Mouse (Mus musculus) kidney, postnatal 0 days (tissue): ENCODE data around the gene F2. TPM values are rescaled to one million over a fixed set of nuclear protein-coding genes. Genes with fewer than 3 reads are reported as not detected.
A peak's percentile ranks its signal among the peaks of the same experiment; 100 is the strongest.

Source experiments
- ATAC-seq: fragments of 200-750 bp; cut with Nextera tagmentation; replicated peaks from 2 replicates; pipeline ENCODE4 v1.8.0; 2017; ENCODE audit warnings: low read depth, moderate number of reproducible peaks, moderate TSS enrichment, moderate library complexity; ENCODE audit not compliant: low FRiP score
- DNase-seq: peaks from one replicate; pipeline ENCODE4 v3.0.0-alpha.2; 2016; ENCODE audit warnings: low spot score
- H3K27ac ChIP-seq: fragments of 300-500 bp; sonication (generic); 2 replicates; pipeline ENCODE4 v1.5.1; 2014; ENCODE audit warnings: mild to moderate bottlenecking
- H3K27me3 ChIP-seq: fragments of 300-500 bp; sonication (generic); 2 replicates; pipeline ENCODE4 v1.6.1; 2014; ENCODE audit warnings: low read length, mixed read lengths; ENCODE audit not compliant: insufficient read depth
- H3K36me3 ChIP-seq: fragments of 300-500 bp; sonication (generic); 2 replicates; pipeline ENCODE4 v1.6.1; 2014; ENCODE audit warnings: low read length, mixed read lengths; ENCODE audit not compliant: insufficient read depth
- H3K4me1 ChIP-seq: fragments of 300-500 bp; sonication (generic); replicated peaks from 2 replicates; pipeline ENCODE4 v1.6.1; 2014; ENCODE audit warnings: antibody characterized with exemption, low read length, mixed read lengths; ENCODE audit not compliant: insufficient read depth
- H3K4me2 ChIP-seq: fragments of 300-500 bp; sonication (generic); 2 replicates; pipeline ENCODE4 v1.6.1; 2014; ENCODE audit warnings: mild to moderate bottlenecking, low read length, moderate library complexity, mixed read lengths
- H3K4me3 ChIP-seq: fragments of 300-500 bp; sonication (generic); replicated peaks from 2 replicates; pipeline ENCODE4 v1.5.1; 2014; ENCODE audit warnings: low read depth, low read length
- H3K9ac ChIP-seq: fragments of 300-500 bp; sonication (generic); 2 replicates; pipeline ENCODE4 v1.6.1; 2014; ENCODE audit warnings: low read depth, low read length
- H3K9me3 ChIP-seq: fragments of 300-500 bp; sonication (generic); replicated peaks from 2 replicates; pipeline ENCODE4 v1.6.1; 2016; ENCODE audit warnings: low read length, inconsistent platforms, mixed read lengths
- CTCF ChIP-seq: IDR thresholded peaks from 2 replicates; pipeline ENCODE4 v1.5.1; 2016; ENCODE audit warnings: antibody characterized with exemption, low read depth, mild to moderate bottlenecking, moderate library complexity
- WGBS: fragments of 180-500 bp; shearing (Covaris S2); extraction: QIAGEN DNeasy Blood & Tissue Kit; methylation state at CpG from one replicate; pipeline ENCODE4 v1.1.7; 2014; 5-methylcytosine and 5-hydroxymethylcytosine counted together
- polyA plus RNA-seq: library from polyadenylated mRNA; unstranded; fragments of >200 nt; fragmentation: Nextera tagmentation; extraction: Ambion mirVana; gene quantifications from 2 replicates; pipeline ENCODE4 v1.2.1, GENCODE M21; 2015

F2 gene
- polyA plus RNA-seq, 1 experiment from 2014 or later: 0.05 TPM

DNA sequence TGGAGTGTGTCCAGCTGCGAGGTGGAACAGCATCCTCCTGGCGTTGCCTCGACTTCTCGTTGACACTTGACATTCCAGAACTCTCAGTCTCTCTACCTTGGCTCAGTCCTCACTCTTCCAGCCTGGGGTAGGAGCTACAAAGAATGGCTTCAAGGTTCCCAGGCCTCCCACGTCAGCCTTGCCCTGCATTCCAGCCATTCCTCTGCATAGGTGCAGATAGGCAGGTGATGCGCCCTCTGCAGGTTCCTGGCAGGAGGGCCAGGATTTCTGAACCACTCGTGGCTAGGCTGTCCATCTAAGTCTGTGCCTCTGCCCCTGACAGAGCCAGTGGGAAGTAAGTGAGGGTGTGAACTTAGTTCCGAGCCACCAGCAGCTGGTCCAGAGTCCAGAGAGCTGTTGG lies 20.6 kb upstream of the F2 start:
- no peak overlapping the region for H3K4me2 ChIP-seq
- no peak overlapping the region for H3K27ac ChIP-seq
- no peak overlapping the region for H3K4me3 ChIP-seq
- H3K4me1 ChIP-seq: peaks cover 6% of the 10 kb centered on the region; the same call in 1 of the 2 replicates
- no peaks in the 10 kb centered on the region for H3K9me3 ChIP-seq
- H3K27me3 ChIP-seq: no peaks in the 10 kb centered on the region
- ATAC-seq (peak; percentile 44; the same call in 1 of the 2 replicates), DNase-seq (no peak)
- TF ChIP-seq CTCF: peak; percentile 49
- H3K9ac ChIP-seq: no peak overlapping the region
- peaks cover 54% of the 10 kb centered on the region for H3K36me3 ChIP-seq
- 63% methylated on average over 8 of the region's 8 CpGs for WGBS

DNA sequence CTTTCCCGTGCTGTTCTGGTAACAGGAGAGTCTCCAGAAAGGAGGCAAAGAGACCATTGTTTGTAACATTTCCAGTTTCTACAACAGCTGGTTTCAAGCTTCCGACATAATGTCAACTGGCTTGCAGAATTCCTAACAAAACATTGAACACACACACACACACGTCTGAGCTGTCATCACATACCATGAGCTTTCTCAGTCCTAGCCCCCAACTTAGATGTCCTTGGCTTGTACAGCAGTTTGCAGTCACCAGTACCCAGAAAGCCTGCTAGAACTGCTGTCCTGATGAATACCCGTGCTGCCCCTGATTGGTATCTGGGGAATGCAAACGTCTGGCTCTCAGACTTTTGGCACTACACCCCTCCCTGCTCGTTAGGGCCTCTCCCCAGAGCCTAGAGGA lies 19.6 kb upstream of the F2 start:
- Histone ChIP-seq H3K27ac (no peak overlapping the region), H3K27me3 (no peaks in the 10 kb centered on the region), H3K36me3 (peaks cover 50% of the 10 kb centered on the region), H3K9me3 (no peaks in the 10 kb centered on the region), H3K4me1 (peaks cover 10% of the 10 kb centered on the region; the same call in 1 of the 2 replicates), H3K4me3 (no peak overlapping the region), H3K4me2 (no peak overlapping the region), H3K9ac (no peak overlapping the region)
- no peak for DNase-seq
- no peak for TF ChIP-seq CTCF
- ATAC-seq: no peak
- WGBS: 68% methylated on average over 6 of the region's 6 CpGs

DNA sequence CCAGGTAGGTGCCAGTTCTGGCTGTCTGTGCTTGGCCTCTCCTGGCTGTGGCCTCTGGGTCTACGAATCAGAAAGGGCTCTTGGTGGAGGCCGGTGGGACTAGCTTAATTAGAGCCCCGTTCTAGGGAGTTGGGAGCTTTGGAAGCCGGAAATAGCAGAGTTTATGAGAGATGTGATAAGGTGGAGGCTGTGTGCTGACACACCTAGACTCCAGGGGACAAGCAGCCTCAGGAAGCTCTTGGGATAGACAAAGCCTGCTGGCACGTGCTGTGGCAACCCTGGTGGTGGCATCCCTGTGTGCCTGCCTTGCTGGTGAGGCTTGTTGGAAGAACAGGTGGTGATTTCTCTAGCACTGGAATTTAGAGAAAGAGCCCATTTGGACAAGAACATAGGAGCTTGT lies 19.2 kb upstream of the F2 start:
- no peaks in the 10 kb centered on the region for H3K27me3 ChIP-seq
- DNase-seq: no peak
- no peak for TF ChIP-seq CTCF
- H3K4me3 ChIP-seq: no peak overlapping the region
- H3K36me3 ChIP-seq: peaks cover 49% of the 10 kb centered on the region
- H3K9me3 ChIP-seq: no peaks in the 10 kb centered on the region
- no peak overlapping the region for H3K27ac ChIP-seq
- no peak overlapping the region for H3K4me2 ChIP-seq
- 82% methylated on average over 5 of the region's 5 CpGs for WGBS
- H3K9ac ChIP-seq: no peak overlapping the region
- peaks cover 12% of the 10 kb centered on the region; the same call in 1 of the 2 replicates for H3K4me1 ChIP-seq
- ATAC-seq: no peak

DNA sequence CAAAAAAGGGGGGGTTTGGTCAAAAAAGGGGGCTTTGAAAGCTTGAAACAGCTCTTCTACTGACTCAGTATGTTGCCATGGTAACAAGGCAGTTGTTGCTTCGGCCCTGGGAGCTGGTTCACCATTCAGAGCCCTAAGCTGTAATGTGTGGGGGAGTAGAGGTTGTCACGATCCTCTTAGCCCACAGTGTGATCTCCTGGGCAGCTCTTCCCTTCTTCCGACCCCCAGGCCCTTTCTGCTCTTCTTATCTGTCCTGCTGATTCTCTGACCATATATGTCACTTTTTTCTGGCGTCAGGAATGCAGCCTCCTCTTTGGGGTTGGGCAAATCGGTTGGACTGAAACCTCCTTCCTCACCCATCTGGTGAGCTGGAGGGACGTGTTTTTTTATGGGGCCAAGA lies 16.6 kb upstream of the F2 start:
- DNase-seq (peak; percentile 71), ATAC-seq (no peak)
- H3K27ac ChIP-seq: no peak overlapping the region
- H3K9me3 ChIP-seq: no peaks in the 10 kb centered on the region
- H3K27me3 ChIP-seq: no peaks in the 10 kb centered on the region
- 0 out of 2 replicates have a peak overlapping the region, but pooled peaks have one; percentile 1 for H3K4me2 ChIP-seq
- peaks cover 12% of the 10 kb centered on the region; the same call in 1 of the 2 replicates for H3K4me1 ChIP-seq
- no peak overlapping the region for H3K4me3 ChIP-seq
- H3K9ac ChIP-seq: no peak overlapping the region
- 27% methylated on average over 6 of the region's 6 CpGs for WGBS
- H3K36me3 ChIP-seq: peaks cover 33% of the 10 kb centered on the region
- no peak for TF ChIP-seq CTCF

DNA sequence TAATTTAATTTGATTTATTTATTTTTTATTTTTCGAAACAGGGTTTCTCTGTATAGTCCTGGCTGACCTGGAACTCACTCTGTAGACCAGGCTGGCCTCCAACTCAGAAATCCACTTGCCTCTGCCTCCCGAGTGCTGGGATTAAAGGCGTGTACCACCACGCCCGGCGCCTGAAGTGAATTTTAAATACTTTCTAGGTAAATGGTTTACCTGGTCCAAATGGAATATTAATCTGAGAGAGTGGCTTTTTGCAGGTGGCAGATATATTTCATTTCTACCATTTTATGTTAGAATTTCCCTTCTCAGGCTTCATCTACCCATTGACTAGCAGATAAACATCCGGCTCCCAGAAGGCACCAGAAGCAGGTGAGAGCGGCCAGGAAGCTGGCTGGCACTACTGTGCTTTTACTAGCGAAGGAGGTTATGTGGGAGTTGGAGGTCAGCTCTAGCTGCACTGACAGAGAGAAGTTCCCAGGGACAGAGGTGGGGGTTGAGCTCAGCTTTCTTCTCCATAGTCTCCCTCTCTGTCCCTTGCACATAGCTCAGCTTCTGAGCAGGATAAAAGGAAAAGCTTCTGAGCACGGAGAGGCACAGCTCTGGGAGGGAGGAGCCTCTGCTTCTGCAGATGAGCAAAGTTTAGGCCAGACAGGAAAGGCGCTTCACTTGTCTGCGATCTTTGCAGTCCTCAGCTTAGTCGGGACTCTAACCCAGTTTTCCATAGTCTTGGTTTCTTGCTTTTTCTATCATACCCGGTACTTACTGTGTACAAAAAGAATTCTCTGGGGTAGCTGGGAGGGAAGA lies 15.4 kb upstream of the F2 start:
- Histone ChIP-seq H3K9me3 (no peaks in the 10 kb centered on the region), H3K4me3 (no peak overlapping the region)
- 56% methylated on average over 14 of the region's 14 CpGs for WGBS

DNA sequence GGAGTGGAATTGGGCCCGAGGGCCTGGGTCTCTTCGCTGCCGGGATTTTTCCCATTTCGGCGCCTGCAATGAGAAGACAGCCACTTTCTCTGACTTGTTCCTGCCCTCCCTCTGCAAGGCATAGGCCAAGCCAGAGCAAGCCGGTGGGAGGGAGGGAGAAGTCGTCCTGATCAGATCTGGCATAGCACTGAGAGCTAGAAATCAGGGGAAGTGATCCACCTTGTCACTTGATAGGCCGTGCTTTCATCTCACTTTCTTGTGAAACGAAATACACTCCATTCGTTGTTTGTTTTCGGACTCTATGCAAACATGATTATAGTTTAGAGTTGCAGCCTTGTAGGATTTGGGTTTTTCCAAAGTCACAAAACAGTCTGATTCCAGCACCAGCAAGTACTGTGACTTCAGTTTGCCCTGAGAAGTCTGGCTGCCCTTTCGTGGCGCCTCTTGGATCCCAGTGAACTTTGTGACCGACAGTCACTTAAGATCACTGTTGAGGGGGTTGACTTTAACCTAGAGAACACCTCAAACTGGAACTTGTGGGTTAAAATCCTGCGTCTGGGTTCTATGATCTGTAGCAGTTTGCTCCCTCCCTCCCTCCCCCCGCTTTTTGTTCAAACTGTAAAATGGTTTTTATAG lies 14.3 kb upstream of the F2 start:
- peak overlapping the region; percentile 84 for H3K9ac ChIP-seq
- DNase-seq (no peak), ATAC-seq (peak; percentile 34)
- H3K4me2 ChIP-seq: peak overlapping the region; percentile 92
- no peaks in the 10 kb centered on the region for H3K27me3 ChIP-seq
- peaks cover 12% of the 10 kb centered on the region; the same call in 1 of the 2 replicates for H3K4me1 ChIP-seq
- TF ChIP-seq CTCF: no peak
- H3K4me3 ChIP-seq: peak overlapping the region; percentile 83
- peak overlapping the region; percentile 93 for H3K27ac ChIP-seq
- peaks cover 36% of the 10 kb centered on the region for H3K36me3 ChIP-seq
- 7% methylated on average over 16 of the region's 16 CpGs for WGBS
- H3K9me3 ChIP-seq: no peaks in the 10 kb centered on the region

More for the DNA sequence above, 15.4 kb upstream of the F2 start:
- no peak overlapping the region for H3K9ac ChIP-seq
- peak overlapping the region; percentile 60 for H3K27ac ChIP-seq
- TF ChIP-seq CTCF: no peak
- H3K4me2 ChIP-seq: peak overlapping the region; percentile 92
- H3K27me3 ChIP-seq: no peaks in the 10 kb centered on the region
- peaks cover 12% of the 10 kb centered on the region; the same call in 1 of the 2 replicates for H3K4me1 ChIP-seq
- peaks cover 34% of the 10 kb centered on the region for H3K36me3 ChIP-seq
- DNase-seq (peak; percentile 51), ATAC-seq (no peak)
